Mouse (Mus musculus) testis, adult 2 months (tissue): ENCODE measurements around the gene Mycn.

ENCODE experiments used
- CTCF ChIP-seq: fragments of 200-500 bp; IDR thresholded peaks from 2 replicates; pipeline ENCODE4 v1.5.1; 2012; ENCODE audit warnings: low read depth, mild to moderate bottlenecking, inconsistent platforms, low read length, moderate library complexity; ENCODE audit not compliant: control insufficient read depth, insufficient read depth, insufficient replicate concordance
- POLR2A ChIP-seq: fragments of 200-500 bp; IDR thresholded peaks from 2 replicates; pipeline ENCODE4 v1.6.1; 2012; ENCODE audit warnings: low read depth, mild to moderate bottlenecking, inconsistent platforms, low read length, moderate library complexity; ENCODE audit not compliant: control insufficient read depth

DNA sequence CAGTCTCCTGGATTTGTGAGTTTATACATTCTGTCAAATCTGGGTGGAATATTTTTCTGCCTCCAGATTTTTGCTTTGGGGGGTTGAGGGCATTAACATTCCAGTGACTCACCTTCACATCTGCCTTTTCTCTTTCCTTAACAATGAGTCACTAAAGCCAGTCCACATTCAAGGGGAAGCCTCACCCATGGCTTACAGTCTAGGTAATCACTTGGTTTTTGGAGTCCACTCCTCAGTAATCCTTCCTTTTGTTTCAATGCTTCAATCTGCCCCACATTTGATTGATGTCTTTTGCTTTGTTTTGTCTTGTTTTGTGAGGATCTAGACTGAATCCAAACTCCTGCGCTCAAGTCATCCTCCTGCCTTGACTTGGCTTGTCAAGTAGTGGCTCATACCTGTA, 41.3 kb upstream of the Mycn start:
- TF ChIP-seq POLR2A = no peak
- TF ChIP-seq CTCF = no peak
